Mouse (Mus musculus): Measurements from ENCODE around the gene Ccdc125.

DNA sequence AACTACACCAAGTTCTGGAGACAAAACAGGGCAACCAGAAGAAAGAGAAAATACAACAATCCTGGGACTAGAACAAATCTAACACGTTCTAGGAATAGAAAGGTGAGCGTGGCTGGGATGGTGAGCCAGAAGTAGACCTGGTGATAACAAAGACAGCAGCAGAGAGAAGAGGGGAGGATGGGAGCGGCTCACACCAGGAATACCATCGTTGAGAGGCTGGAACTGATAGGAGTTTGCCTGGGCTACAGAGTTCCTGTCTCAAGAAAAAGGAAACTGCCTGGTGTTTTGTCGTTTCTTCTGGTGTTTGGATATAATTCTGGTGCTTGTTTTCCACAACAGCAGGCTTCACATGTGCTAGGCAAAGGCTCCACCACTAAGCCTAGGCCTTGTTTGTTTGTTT lies 58.6 kb downstream of the Ccdc125 start:
- TF ChIP-seq CTCF (conservative IDR thresholded peaks at IDR 0.05 in 1 of 2, IDR thresholded peaks at IDR 0.05 in 1 of 2; ENCODE audit: low read depth in 2 of 2, low read length in 2 of 2) (no peak), CHD2 (IDR thresholded peaks at IDR 0.05; ENCODE audit: low read length) (no peak), MEF2A (IDR thresholded peaks at IDR 0.05; ENCODE audit: borderline replicate concordance, low read depth, low read length) (no peak), EP300 (IDR thresholded peaks at IDR 0.05; ENCODE audit: low read length) (no peak), BHLHE40 (IDR thresholded peaks at IDR 0.05; ENCODE audit: low read depth, low read length) (no peak), IRF4 (IDR thresholded peaks at IDR 0.05; ENCODE audit: low read depth, low read length) (no peak), ELF1 (IDR thresholded peaks at IDR 0.05; ENCODE audit: low read depth, low read length) (no peak), TCF12 (IDR thresholded peaks at IDR 0.05; ENCODE audit: low read depth, low read length) (no peak)

All from CH12.LX (cell line).